Mouse (Mus musculus) intestine, postnatal 0 days (tissue): ENCODE data around the gene Smc3. TPM values are rescaled to one million over a fixed set of nuclear protein-coding genes. Genes with fewer than 3 reads are reported as not detected.

Experiments
- ATAC-seq: fragments of 200-750 bp; cut with Nextera tagmentation; 2 replicates; pipeline ENCODE4 v1.8.0; 2017; ENCODE audit warnings: mild to moderate bottlenecking, moderate TSS enrichment, moderate library complexity
- H3K27ac ChIP-seq: fragments of 300-500 bp; sonication (generic); 2 replicates; pipeline ENCODE4 v1.5.1; 2014; ENCODE audit warnings: mild to moderate bottlenecking, low read depth, low read length, moderate library complexity
- H3K27me3 ChIP-seq: fragments of 300-500 bp; sonication (generic); replicated peaks from 2 replicates; pipeline ENCODE4 v1.6.1; 2014; ENCODE audit warnings: low read length, mixed read lengths; ENCODE audit not compliant: control insufficient read depth, insufficient read depth
- H3K36me3 ChIP-seq: fragments of 300-500 bp; sonication (generic); 2 replicates; pipeline ENCODE4 v1.6.1; 2014; ENCODE audit warnings: mild to moderate bottlenecking, moderate library complexity; ENCODE audit not compliant: control insufficient read depth, insufficient read depth
- H3K4me1 ChIP-seq: fragments of 300-500 bp; sonication (generic); replicated peaks from 2 replicates; pipeline ENCODE4 v1.6.1; 2014; ENCODE audit warnings: antibody characterized with exemption, low read length, mixed read lengths; ENCODE audit not compliant: control insufficient read depth, insufficient read depth
- H3K4me2 ChIP-seq: fragments of 300-500 bp; sonication (generic); replicated peaks from 2 replicates; pipeline ENCODE4 v1.6.1; 2014; ENCODE audit warnings: low read depth, mild to moderate bottlenecking, moderate library complexity
- H3K4me3 ChIP-seq: fragments of 300-500 bp; sonication (generic); 2 replicates; pipeline ENCODE4 v1.5.1; 2014; ENCODE audit warnings: low read depth, low read length
- H3K9ac ChIP-seq: fragments of 300-500 bp; sonication (generic); 2 replicates; pipeline ENCODE4 v1.6.1; 2014; ENCODE audit warnings: mild to moderate bottlenecking, low read depth, low read length
- H3K9me3 ChIP-seq: fragments of 300-500 bp; sonication (generic); 2 replicates; pipeline ENCODE4 v1.6.1; 2016; ENCODE audit warnings: mixed run types; ENCODE audit not compliant: control insufficient read depth
- CTCF ChIP-seq: sonication (generic); IDR thresholded peaks from 2 replicates; pipeline ENCODE4 v1.5.1; 2016; ENCODE audit warnings: low read depth, mild to moderate bottlenecking, control low read depth, antibody characterized with exemption, moderate library complexity
- WGBS: fragments of 180-500 bp; shearing (Covaris S2); extraction: QIAGEN DNeasy Blood & Tissue Kit; methylation state at CpG from one replicate; pipeline ENCODE4 v1.1.7; 2014; 5-methylcytosine and 5-hydroxymethylcytosine counted together
- polyA plus RNA-seq: library from polyadenylated mRNA; unstranded; fragments of >200 nt; fragmentation: Nextera tagmentation; extraction: Ambion mirVana; gene quantifications from 2 replicates; pipeline ENCODE4 v1.2.1, GENCODE M21; 2015

Smc3 gene
- polyA plus RNA-seq, 1 experiment from 2014 or later, result 24.4 TPM

DNA sequence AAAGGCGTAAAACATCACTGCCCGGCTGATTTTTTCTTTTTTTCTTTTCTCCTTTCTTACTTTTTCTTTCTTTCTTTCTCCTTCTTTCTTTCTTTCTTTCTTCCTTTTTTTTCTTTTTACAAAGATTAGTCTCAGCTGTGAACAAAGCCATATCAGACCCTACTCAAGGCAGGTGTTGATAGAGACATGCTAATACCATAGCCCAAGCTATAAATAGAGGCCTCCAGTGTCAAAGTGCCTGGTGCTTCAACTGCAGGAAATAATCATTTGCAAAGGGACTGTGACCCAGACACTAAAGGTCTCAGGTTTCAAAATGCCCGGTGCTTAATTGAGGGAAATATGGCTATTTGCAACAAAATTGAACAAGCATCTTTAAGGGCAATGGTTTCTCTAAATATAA, 31.6 kb upstream of the Smc3 start:
- Histone ChIP-seq H3K4me3 (no peak overlapping the region), H3K36me3 (no peaks in the 10 kb centered on the region), H3K27me3 (no peaks in the 10 kb centered on the region), H3K9ac (no peak overlapping the region), H3K27ac (no peak overlapping the region), H3K9me3 (no peaks in the 10 kb centered on the region), H3K4me2 (no peak overlapping the region), H3K4me1 (no peaks in the 10 kb centered on the region)
- peak; percentile 67; the same call in 1 of the 2 replicates for ATAC-seq
- TF ChIP-seq CTCF, result no peak
- 69% methylated on average over 3 of the region's 3 CpGs for WGBS

GRCm38 (mm10) chr19:53571056-53571455, 29.1 kb upstream of the Smc3 start:
- Histone ChIP-seq H3K27me3 (no peaks in the 10 kb centered on the region), H3K4me3 (no peak overlapping the region), H3K4me1 (no peaks in the 10 kb centered on the region), H3K36me3 (no peaks in the 10 kb centered on the region), H3K27ac (no peak overlapping the region), H3K4me2 (no peak overlapping the region), H3K9ac (no peak overlapping the region), H3K9me3 (no peaks in the 10 kb centered on the region)
- 53% methylated on average over 4 of the region's 4 CpGs for WGBS
- no peak for TF ChIP-seq CTCF
- ATAC-seq, result no peak

- 67% methylated on average over 18 of the region's 18 CpGs for WGBS
- no peak overlapping the region for H3K4me2 ChIP-seq
Observed at GRCm38 (mm10) chr19:53571501-53572428, 28.4 kb upstream of the Smc3 start.

DNA sequence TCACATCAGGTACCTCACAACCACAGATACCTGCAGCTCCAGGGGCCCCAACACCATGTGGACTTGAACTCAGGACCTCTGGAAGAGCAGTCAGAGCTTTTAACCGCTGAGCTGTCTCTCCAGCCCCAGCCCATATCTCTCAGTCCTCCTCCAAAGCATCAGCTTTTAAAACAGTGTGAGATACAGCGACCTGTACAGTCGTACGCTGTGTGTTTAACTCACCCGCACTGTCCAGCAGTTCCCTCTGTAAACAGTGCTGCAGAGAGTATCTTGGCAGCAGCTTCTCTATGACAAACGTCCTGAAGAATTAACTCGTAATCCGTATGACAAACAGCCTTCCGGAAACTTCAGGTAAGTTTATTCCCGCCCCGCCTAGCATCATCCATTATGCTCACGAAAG, 27.6 kb upstream of the Smc3 start:
- no peaks in the 10 kb centered on the region for H3K4me1 ChIP-seq
- H3K4me3 ChIP-seq, result no peak overlapping the region
- ATAC-seq, result no peak
- no peak for TF ChIP-seq CTCF
- H3K36me3 ChIP-seq, result no peaks in the 10 kb centered on the region
- no peaks in the 10 kb centered on the region for H3K9me3 ChIP-seq
- WGBS, result 41% methylated on average over 12 of the region's 12 CpGs
- H3K27ac ChIP-seq, result no peak overlapping the region
- no peak overlapping the region for H3K9ac ChIP-seq
- H3K27me3 ChIP-seq, result no peaks in the 10 kb centered on the region
- H3K4me2 ChIP-seq, result no peak overlapping the region

More at GRCm38 (mm10) chr19:53571501-53572428, 28.4 kb upstream of the Smc3 start:
- H3K4me1 ChIP-seq, result no peaks in the 10 kb centered on the region
- no peaks in the 10 kb centered on the region for H3K27me3 ChIP-seq
- H3K4me3 ChIP-seq, result no peak overlapping the region
- no peak for TF ChIP-seq CTCF
- ATAC-seq, result no peak
- H3K27ac ChIP-seq, result no peak overlapping the region
- H3K9me3 ChIP-seq, result no peaks in the 10 kb centered on the region
- H3K36me3 ChIP-seq, result no peaks in the 10 kb centered on the region
- no peak overlapping the region for H3K9ac ChIP-seq

GRCm38 (mm10) chr19:53573151-53573550, 27.0 kb upstream of the Smc3 start:
- H3K4me3 ChIP-seq, result no peak overlapping the region
- WGBS, result 74% methylated on average over 3 of the region's 3 CpGs
- no peak overlapping the region for H3K27ac ChIP-seq
- H3K9ac ChIP-seq, result no peak overlapping the region
- no peaks in the 10 kb centered on the region for H3K27me3 ChIP-seq
- no peaks in the 10 kb centered on the region for H3K36me3 ChIP-seq
- no peaks in the 10 kb centered on the region for H3K4me1 ChIP-seq
- ATAC-seq, result no peak
- H3K9me3 ChIP-seq, result no peaks in the 10 kb centered on the region
- TF ChIP-seq CTCF, result no peak
- H3K4me2 ChIP-seq, result no peak overlapping the region

GRCm38 (mm10) chr19:53574131-53574530, 26.1 kb upstream of the Smc3 start:
- H3K4me3 ChIP-seq, result no peak overlapping the region
- H3K4me1 ChIP-seq, result 0 out of 2 replicates have a peak, but pooled peaks cover 4% of the 10 kb centered on the region
- 76% methylated on average over 8 of the region's 8 CpGs for WGBS
- H3K36me3 ChIP-seq, result no peaks in the 10 kb centered on the region
- no peaks in the 10 kb centered on the region for H3K27me3 ChIP-seq
- no peak overlapping the region for H3K4me2 ChIP-seq
- no peak for TF ChIP-seq CTCF
- H3K9ac ChIP-seq, result no peak overlapping the region
- H3K27ac ChIP-seq, result no peak overlapping the region
- no peak for ATAC-seq
- no peaks in the 10 kb centered on the region for H3K9me3 ChIP-seq
